Mouse (Mus musculus) MEL (cell line): Measurements from ENCODE around the gene Zfp661.

Source experiments
- CTCF ChIP-seq, 3 experiments: IDR thresholded peaks in 2 of 3; conservative IDR thresholded peaks in 1 of 3; 2 replicates each; pipeline ENCODE4 v1.5.1; 2011 to 2012; ENCODE audit warnings: low read length in 3 of 3, low read depth in 2 of 3, mild to moderate bottlenecking in 2 of 3, improper control_type of control experiment in 1 of 3, inconsistent platforms in 1 of 3, mixed read lengths in 1 of 3, moderate library complexity in 1 of 3; ENCODE audit not compliant: control insufficient read depth in 1 of 3, insufficient read depth in 1 of 3, poor library complexity in 1 of 3, severe bottlenecking in 1 of 3
- GABPA ChIP-seq: IDR thresholded peaks from 2 replicates; pipeline ENCODE4 v1.6.1; 2012; ENCODE audit warnings: low read depth, mild to moderate bottlenecking, inconsistent platforms, low read length, improper control_type of control experiment, moderate library complexity
- MAFK ChIP-seq: IDR thresholded peaks from 2 replicates; pipeline ENCODE4 v1.6.1; 2011; ENCODE audit warnings: low read depth, mild to moderate bottlenecking, low read length, improper control_type of control experiment, borderline replicate concordance
- POLR2A ChIP-seq, 2 experiments: IDR thresholded peaks; 2 replicates each; pipeline ENCODE4 v1.6.1; 2011 to 2012; ENCODE audit warnings: low read length in 2 of 2, mild to moderate bottlenecking in 2 of 2, control low read depth in 1 of 2, improper control_type of control experiment in 1 of 2, low read depth in 1 of 2, moderate library complexity in 1 of 2; ENCODE audit not compliant: control insufficient read depth in 1 of 2, insufficient read depth in 1 of 2, poor library complexity in 1 of 2
- RAD21 ChIP-seq: IDR thresholded peaks from 2 replicates; pipeline ENCODE4 v1.6.1; 2011; ENCODE audit warnings: mild to moderate bottlenecking, low read depth, low read length, improper control_type of control experiment
- SMC3 ChIP-seq: IDR thresholded peaks from 2 replicates; pipeline ENCODE4 v1.6.1; 2011; ENCODE audit warnings: low read depth, low read length, improper control_type of control experiment
- USF2 ChIP-seq, 2 experiments: IDR thresholded peaks; 2 replicates each; pipeline ENCODE4 v1.6.1; 2011 to 2012; ENCODE audit warnings: improper control_type of control experiment in 2 of 2, low read length in 2 of 2, borderline replicate concordance in 1 of 2, inconsistent platforms in 1 of 2, low read depth in 1 of 2, mild to moderate bottlenecking in 1 of 2; ENCODE audit not compliant: insufficient read depth in 1 of 2
- ZKSCAN1 ChIP-seq: IDR thresholded peaks from 2 replicates; pipeline ENCODE4 v1.6.1; 2012; ENCODE audit warnings: low read depth, mild to moderate bottlenecking, inconsistent platforms, low read length, improper control_type of control experiment, moderate library complexity

DNA sequence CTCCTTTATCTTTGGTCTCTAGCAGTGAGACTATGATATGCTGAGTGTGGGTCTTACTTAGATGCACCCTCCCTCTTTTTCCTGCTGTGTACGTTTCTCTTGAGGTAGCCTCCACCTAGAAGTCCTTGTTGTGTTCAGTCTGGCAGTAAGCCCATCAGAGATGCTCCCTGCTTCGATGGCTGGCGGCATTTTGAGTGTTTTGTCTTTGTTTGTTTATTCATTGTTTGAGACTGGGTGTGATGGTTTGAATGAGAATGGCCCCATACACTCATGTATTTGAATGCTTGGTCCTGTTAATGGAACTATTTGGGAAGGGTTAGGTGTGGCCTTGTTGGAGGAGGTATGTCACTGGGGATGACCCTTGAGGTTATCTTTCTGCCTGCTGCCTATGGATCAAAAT, 18.3 kb upstream of the Zfp661 start:
- no peak for TF ChIP-seq POLR2A (IDR thresholded peaks at IDR 0.05; ENCODE audit: control insufficient read depth in 1 of 2, insufficient read depth in 1 of 2, low read depth in 1 of 2, low read length in 2 of 2, poor library complexity in 1 of 2)
- TF ChIP-seq USF2 (IDR thresholded peaks at IDR 0.05; ENCODE audit: borderline replicate concordance in 1 of 2, insufficient read depth in 1 of 2, low read depth in 1 of 2, low read length in 2 of 2): no peak
- TF ChIP-seq CTCF (IDR thresholded peaks at IDR 0.05 in 2 of 3, conservative IDR thresholded peaks at IDR 0.05 in 1 of 3; ENCODE audit: control insufficient read depth in 1 of 3, insufficient read depth in 1 of 3, low read depth in 2 of 3, low read length in 3 of 3, poor library complexity in 1 of 3, severe bottlenecking in 1 of 3): no peak
- TF ChIP-seq MAFK: no peak
- TF ChIP-seq RAD21: no peak
- TF ChIP-seq SMC3: no peak
- TF ChIP-seq ZKSCAN1: no peak
- TF ChIP-seq GABPA: no peak
